Mouse (Mus musculus): Measurements from ENCODE around the gene Prkn.

DNA sequence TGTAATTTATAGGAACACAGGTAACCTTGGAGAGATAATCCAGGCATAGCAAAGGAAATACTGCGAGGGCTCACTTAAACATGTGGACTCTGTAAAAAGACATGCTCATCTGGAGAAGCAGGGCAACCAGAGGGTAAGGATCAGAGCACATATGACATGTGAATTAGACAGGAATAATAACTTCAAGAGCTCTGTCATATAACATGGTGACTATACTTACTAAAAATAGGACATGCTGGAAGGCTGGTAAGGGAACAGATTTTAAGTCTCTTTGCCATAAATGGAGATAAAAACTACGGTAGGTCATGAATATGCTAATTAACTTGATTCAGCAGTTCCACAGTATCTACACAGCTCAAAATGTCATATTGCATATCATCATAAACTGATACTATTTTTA is 777.4 kb downstream of the Prkn start:
- TF ChIP-seq POLR2A (IDR thresholded peaks at IDR 0.05; ENCODE audit: extremely low read depth, insufficient read depth, low read length): no peak
- TF ChIP-seq CTCF (IDR thresholded peaks at IDR 0.05; ENCODE audit: low read depth, low read length): no peak

Measured in liver, adult 2 months (tissue).